Mouse (Mus musculus): Measurements from ENCODE around the gene Mapkapk5.

DNA sequence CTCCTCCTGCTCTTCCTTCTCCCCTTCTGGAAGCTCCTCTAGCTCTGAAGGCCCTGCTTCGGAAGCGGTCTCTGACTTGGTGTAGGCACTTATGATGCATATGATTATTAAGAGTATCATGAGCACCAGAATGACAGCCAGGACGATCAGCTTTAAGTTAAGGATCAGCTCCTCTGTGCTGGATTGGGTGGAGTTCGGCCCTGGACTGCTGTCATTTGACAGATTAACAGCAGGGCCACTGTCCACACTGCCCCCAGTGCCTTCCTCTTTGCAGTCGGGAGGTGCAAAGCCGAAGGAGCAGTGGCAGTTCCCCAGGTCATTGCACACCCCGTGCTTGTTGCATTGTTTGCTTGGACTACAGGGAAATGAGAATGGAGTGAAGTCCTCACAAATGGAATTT lies 45.0 kb downstream of the Mapkapk5 start:
- no peak for TF ChIP-seq POLR2AphosphoS5 (IDR thresholded peaks at IDR 0.05; ENCODE audit: borderline replicate concordance, low read depth, low read length)
- TF ChIP-seq NELFE (IDR thresholded peaks at IDR 0.05; ENCODE audit: low read depth, low read length), result no peak
- no peak for TF ChIP-seq MAX (IDR thresholded peaks at IDR 0.05; ENCODE audit: low read length)
- no peak for TF ChIP-seq CTCF (IDR thresholded peaks at IDR 0.05 in 2 of 3, conservative IDR thresholded peaks at IDR 0.05 in 1 of 3; ENCODE audit: control insufficient read depth in 1 of 3, insufficient read depth in 1 of 3, low read depth in 2 of 3, low read length in 3 of 3, poor library complexity in 1 of 3, severe bottlenecking in 1 of 3)
